ENCODE assay signal across 7 mouse cellular contexts in the genomic region with DNA sequence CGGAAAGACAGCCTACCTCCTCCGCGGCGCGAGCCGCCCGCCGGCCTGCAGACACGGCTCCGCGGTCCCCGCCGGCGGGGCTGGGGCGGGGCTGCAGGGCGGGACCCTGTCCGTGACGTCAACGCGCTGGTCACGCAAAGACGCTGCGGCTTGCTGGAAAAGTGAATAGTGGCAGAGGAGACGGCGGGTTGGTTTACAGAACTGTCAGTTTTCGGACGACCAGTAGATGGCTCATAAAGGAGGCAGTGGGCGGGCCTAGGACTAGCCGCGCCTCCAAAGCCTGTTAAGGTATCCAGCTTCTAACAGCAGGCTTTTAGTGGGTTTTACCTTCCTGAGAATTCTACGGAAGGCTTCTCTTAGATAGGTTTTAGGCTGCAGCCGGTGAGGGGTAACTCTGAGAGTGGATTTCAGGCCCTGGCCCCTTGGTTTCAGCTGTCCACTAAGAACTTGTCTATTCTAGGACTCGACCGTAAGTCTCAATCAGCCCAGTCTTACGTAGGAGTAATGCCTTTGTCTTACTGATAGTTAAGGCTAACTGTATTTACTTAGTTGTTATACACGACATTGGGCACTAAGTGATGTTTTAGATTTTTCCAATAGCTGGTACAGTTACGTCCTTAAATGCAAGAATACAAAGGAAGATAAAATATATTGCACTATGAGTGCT. TPM values are rescaled to one million over a fixed set of nuclear protein-coding genes. Genes with fewer than 3 reads are reported as not detected.
DNase-seq lines count a peak whose midpoint lies in the region; ATAC-seq lines count a peak whose summit lies in the region.

Gene Stard3nl (minus strand): TSS at position 108 of the 667 bp plus-strand sequence.

- H3K4me3 ChIP-seq in embryonic facial prominence, embryonic 12.5 days = peak within 1 kb of the TSS; percentile 91
- H3K4me3 ChIP-seq in limb, embryonic 11.5 days (ENCODE audit: low read depth, low read length) = peak within 1 kb of the TSS; percentile 75
- peak within 1 kb of the TSS; percentile 67 for H3K4me3 ChIP-seq in midbrain, embryonic 14.5 days (replicated peaks; ENCODE audit: low read depth, low read length)

- 1% methylated on average over 37 of the region's 37 CpGs for WGBS in embryonic facial prominence, embryonic 12.5 days
- 2% methylated on average over 37 of the region's 37 CpGs for WGBS in limb, embryonic 11.5 days
- WGBS in midbrain, embryonic 14.5 days = 1% methylated on average over 37 of the region's 37 CpGs

- peak; percentile 97 for DNase-seq in adrenal gland, postnatal 25 days
- DNase-seq in heart, adult 11 months = peak; percentile 100
- peak; percentile 98 for DNase-seq in kidney, adult 18-20 months
- peak; percentile 98 for DNase-seq in limb, embryonic 11.5 days (ENCODE audit: low spot score)
- DNase-seq in midbrain, embryonic 14.5 days = peak; percentile 98
- DNase-seq in spleen, adult 18-20 months = peak; percentile 96

- H3K9me3 ChIP-seq in embryonic facial prominence, embryonic 12.5 days = no peaks in the 10 kb centered on the region
- no peaks in the 10 kb centered on the region for H3K9me3 ChIP-seq in limb, embryonic 11.5 days (ENCODE audit: control insufficient read depth, low read length)
- no peaks in the 10 kb centered on the region for H3K9me3 ChIP-seq in midbrain, embryonic 14.5 days (ENCODE audit: control insufficient read depth, low read length)

- ATAC-seq in embryonic facial prominence, embryonic 12.5 days (ENCODE audit: insufficient number of reproducible peaks, insufficient read depth, low FRiP score, low TSS enrichment) = peak; percentile 99
- ATAC-seq in limb, embryonic 11.5 days (ENCODE audit: insufficient number of reproducible peaks, low FRiP score, low TSS enrichment, low read depth) = peak; percentile 100
- peak; percentile 100 for ATAC-seq in midbrain, embryonic 14.5 days (ENCODE audit: low FRiP score, low TSS enrichment)

- no peaks in the 10 kb centered on the region for H3K27me3 ChIP-seq in embryonic facial prominence, embryonic 12.5 days
- no peaks in the 10 kb centered on the region for H3K27me3 ChIP-seq in limb, embryonic 11.5 days (ENCODE audit: control insufficient read depth, insufficient read depth, low read length)
- no peaks in the 10 kb centered on the region for H3K27me3 ChIP-seq in midbrain, embryonic 14.5 days (ENCODE audit: control insufficient read depth, insufficient read depth, low read length)

- peak within 1 kb of the TSS; percentile 59 for H3K4me2 ChIP-seq in embryonic facial prominence, embryonic 12.5 days (replicated peaks)
- peak within 1 kb of the TSS; percentile 46 for H3K4me2 ChIP-seq in limb, embryonic 11.5 days (ENCODE audit: low read depth, severe bottlenecking)
- H3K4me2 ChIP-seq in midbrain, embryonic 14.5 days (ENCODE audit: low read length) = peak within 1 kb of the TSS; percentile 62

- peak within 1 kb of the TSS; percentile 92 for H3K27ac ChIP-seq in embryonic facial prominence, embryonic 12.5 days
- peak within 1 kb of the TSS; percentile 75; the same call in 1 of the 2 replicates for H3K27ac ChIP-seq in limb, embryonic 11.5 days (replicated peaks; ENCODE audit: low read depth, low read length)
- peak within 1 kb of the TSS; percentile 92 for H3K27ac ChIP-seq in midbrain, embryonic 14.5 days (replicated peaks; ENCODE audit: low read depth, low read length)

- peaks cover 2% of the 10 kb centered on the region for H3K36me3 ChIP-seq in embryonic facial prominence, embryonic 12.5 days
- no peaks in the 10 kb centered on the region for H3K36me3 ChIP-seq in limb, embryonic 11.5 days (ENCODE audit: control insufficient read depth, insufficient read depth, low read length)
- no peaks in the 10 kb centered on the region for H3K36me3 ChIP-seq in midbrain, embryonic 14.5 days (ENCODE audit: control insufficient read depth, insufficient read depth, low read length)

- H3K9ac ChIP-seq in embryonic facial prominence, embryonic 12.5 days = peak within 1 kb of the TSS; percentile 93
- H3K9ac ChIP-seq in limb, embryonic 11.5 days (ENCODE audit: low read length) = peak within 1 kb of the TSS; percentile 91
- peak within 1 kb of the TSS; percentile 94 for H3K9ac ChIP-seq in midbrain, embryonic 14.5 days (replicated peaks; ENCODE audit: low read length)

- peaks cover 15% of the 10 kb centered on the region for H3K4me1 ChIP-seq in embryonic facial prominence, embryonic 12.5 days
- H3K4me1 ChIP-seq in limb, embryonic 11.5 days (ENCODE audit: control insufficient read depth, insufficient read depth, low read length) = no peaks in the 10 kb centered on the region
- peaks cover 16% of the 10 kb centered on the region for H3K4me1 ChIP-seq in midbrain, embryonic 14.5 days (ENCODE audit: control insufficient read depth, insufficient read depth, low read length)

RNA-seq across cellular contexts. Expression of gene Stard3nl, which starts in this region (rescaled TPM):
- 43.9 and 49.1 TPM in 2 replicates for total RNA-seq in adrenal gland, postnatal 25 days (2021)
- polyA plus RNA-seq in embryonic facial prominence, embryonic 12.5 days (2016; fragmentation: Nextera tagmentation; extraction: Ambion mirVana) = 116 and 127 TPM in 2 replicates
- polyA plus RNA-seq in limb, embryonic 11.5 days (2014; fragmentation: Nextera tagmentation; extraction: Ambion mirVana) = 99.6 and 111 TPM in 2 replicates
- 205 and 228 TPM in 2 replicates for polyA plus RNA-seq in midbrain, embryonic 14.5 days (2014; fragmentation: Nextera tagmentation; extraction: Ambion mirVana)

Comparison
In these comparisons a context has a peak if more than half of its experiments do, and no peak if none do; other contexts are left out.
1. Peak in every context shown above with its lines: DNase-seq, ATAC-seq, H3K4me3 ChIP-seq and H3K27ac ChIP-seq.